Mouse (Mus musculus) hindbrain, embryonic 10.5 days (tissue): ENCODE data around the gene Negr1. TPM values are rescaled to one million over a fixed set of nuclear protein-coding genes. Genes with fewer than 3 reads are reported as not detected.
"Not testable (repeated sequence)": the region's sequence is repeated elsewhere in the genome, so short reads cannot be mapped to it uniquely, and the experiment has no call there.

Source experiments
- DNase-seq: peaks from one replicate; pipeline ENCODE4 v3.0.0-alpha.2; 2017; ENCODE audit warnings: low spot score
- H3K27ac ChIP-seq: fragments of 300-500 bp; sonication (generic); 2 replicates; pipeline ENCODE4 v1.5.1; 2016; ENCODE audit warnings: mild to moderate bottlenecking, moderate library complexity
- H3K27me3 ChIP-seq: fragments of 300-500 bp; sonication (generic); 2 replicates; pipeline ENCODE4 v1.6.1; 2016; ENCODE audit warnings: mild to moderate bottlenecking; ENCODE audit not compliant: poor library complexity, insufficient read depth, severe bottlenecking
- H3K36me3 ChIP-seq: fragments of 300-500 bp; sonication (generic); 2 replicates; pipeline ENCODE4 v1.6.1; 2016; ENCODE audit warnings: mild to moderate bottlenecking, moderate library complexity
- H3K4me1 ChIP-seq: fragments of 300-500 bp; sonication (generic); replicated peaks from 2 replicates; pipeline ENCODE4 v1.6.1; 2016; ENCODE audit warnings: mild to moderate bottlenecking
- H3K4me3 ChIP-seq: fragments of 300-500 bp; sonication (generic); 2 replicates; pipeline ENCODE4 v1.5.1; 2016; ENCODE audit warnings: mild to moderate bottlenecking, moderate library complexity
- H3K9me3 ChIP-seq: fragments of 300-500 bp; sonication (generic); 2 replicates; pipeline ENCODE4 v1.6.1; 2016; ENCODE audit warnings: mild to moderate bottlenecking, moderate library complexity
- WGBS: fragments of 180-500 bp; shearing (Covaris S2); methylation state at CpG from one replicate; pipeline ENCODE4 v1.1.7; 2016; 5-methylcytosine and 5-hydroxymethylcytosine counted together
- polyA plus RNA-seq: library from polyadenylated mRNA; unstranded; fragments of >200 nt; fragmentation: Nextera tagmentation; extraction: Ambion mirVana; gene quantifications from 2 replicates; pipeline ENCODE4 v1.2.1, GENCODE M21; 2016

Negr1 gene
- polyA plus RNA-seq, 1 experiment from 2014 or later: 4.7 TPM

DNA sequence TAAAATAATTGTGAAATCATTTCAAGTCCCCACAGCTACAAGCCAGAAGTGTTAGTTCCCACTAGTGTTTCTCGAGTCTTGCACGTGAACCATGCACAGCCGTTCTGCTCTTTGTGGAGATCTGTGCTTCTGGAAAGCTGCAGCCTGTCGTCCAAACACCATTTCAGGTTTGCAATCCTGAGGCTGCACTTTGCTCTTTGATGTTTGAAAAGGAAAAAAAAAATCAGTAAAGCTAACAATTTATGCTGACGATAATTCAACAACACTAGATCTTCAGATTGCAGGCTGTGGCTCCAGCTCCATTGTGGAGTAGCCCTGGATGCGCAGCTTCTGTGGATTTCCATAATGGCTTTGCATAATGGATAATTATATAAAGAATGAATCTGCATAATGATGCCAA, 463.0 kb downstream of the Negr1 start:
- no peak for DNase-seq
- no peaks in the 10 kb centered on the region for H3K27me3 ChIP-seq
- H3K9me3 ChIP-seq: no peaks in the 10 kb centered on the region
- WGBS: 87% methylated on average over 6 of the region's 6 CpGs
- no peak overlapping the region for H3K4me3 ChIP-seq
- H3K4me1 ChIP-seq: no peaks in the 10 kb centered on the region
- no peaks in the 10 kb centered on the region for H3K36me3 ChIP-seq
- no peak overlapping the region for H3K27ac ChIP-seq

- no peak overlapping the region for H3K4me3 ChIP-seq
- no peaks in the 10 kb centered on the region for H3K9me3 ChIP-seq
- 59% methylated on average over 4 of the region's 4 CpGs for WGBS
- no peak for DNase-seq
- no peaks in the 10 kb centered on the region for H3K36me3 ChIP-seq
- H3K27me3 ChIP-seq: no peaks in the 10 kb centered on the region
- H3K27ac ChIP-seq: no peak overlapping the region
- H3K4me1 ChIP-seq: 0 out of 2 replicates have a peak, but pooled peaks cover 3% of the 10 kb centered on the region
Measured at GRCm38 (mm10) chr3:157031513-157032142, 470.0 kb downstream of the Negr1 start.

GRCm38 (mm10) chr3:157036016-157036415, 474.4 kb downstream of the Negr1 start:
- 81% methylated on average over 6 of the region's 6 CpGs for WGBS
- no peak overlapping the region for H3K27ac ChIP-seq
- H3K36me3 ChIP-seq: no peaks in the 10 kb centered on the region

GRCm38 (mm10) chr3:157036568-157036967, 475.0 kb downstream of the Negr1 start:
- Histone ChIP-seq H3K27ac (no peak overlapping the region), H3K4me1 (0 out of 2 replicates have a peak, but pooled peaks cover 1% of the 10 kb centered on the region), H3K36me3 (no peaks in the 10 kb centered on the region), H3K4me3 (no peak overlapping the region), H3K9me3 (no peaks in the 10 kb centered on the region), H3K27me3 (no peaks in the 10 kb centered on the region)
- DNase-seq: no peak
- 77% methylated on average over 1 of the region's 1 CpGs for WGBS

More at GRCm38 (mm10) chr3:157036016-157036415, 474.4 kb downstream of the Negr1 start:
- no peaks in the 10 kb centered on the region for H3K9me3 ChIP-seq
- H3K4me3 ChIP-seq: no peak overlapping the region
- 0 out of 2 replicates have a peak, but pooled peaks cover 3% of the 10 kb centered on the region for H3K4me1 ChIP-seq
- DNase-seq: no peak
- no peaks in the 10 kb centered on the region for H3K27me3 ChIP-seq

GRCm38 (mm10) chr3:157040619-157041018, 479.0 kb downstream of the Negr1 start:
- Histone ChIP-seq H3K4me3 (no peak overlapping the region), H3K27me3 (no peaks in the 10 kb centered on the region), H3K36me3 (no peaks in the 10 kb centered on the region), H3K4me1 (no peaks in the 10 kb centered on the region), H3K9me3 (no peaks in the 10 kb centered on the region), H3K27ac (no peak overlapping the region)
- DNase-seq: no peak
- 72% methylated on average over 5 of the region's 5 CpGs for WGBS

GRCm38 (mm10) chr3:157044565-157044964, 483.0 kb downstream of the Negr1 start:
- Histone ChIP-seq H3K36me3 (no peaks in the 10 kb centered on the region), H3K27ac (no peak overlapping the region), H3K4me3 (no peak overlapping the region), H3K27me3 (no peaks in the 10 kb centered on the region), H3K9me3 (no peaks in the 10 kb centered on the region), H3K4me1 (no peaks in the 10 kb centered on the region)
- WGBS: 87% methylated on average over 2 of the region's 2 CpGs
- DNase-seq: no peak

DNA sequence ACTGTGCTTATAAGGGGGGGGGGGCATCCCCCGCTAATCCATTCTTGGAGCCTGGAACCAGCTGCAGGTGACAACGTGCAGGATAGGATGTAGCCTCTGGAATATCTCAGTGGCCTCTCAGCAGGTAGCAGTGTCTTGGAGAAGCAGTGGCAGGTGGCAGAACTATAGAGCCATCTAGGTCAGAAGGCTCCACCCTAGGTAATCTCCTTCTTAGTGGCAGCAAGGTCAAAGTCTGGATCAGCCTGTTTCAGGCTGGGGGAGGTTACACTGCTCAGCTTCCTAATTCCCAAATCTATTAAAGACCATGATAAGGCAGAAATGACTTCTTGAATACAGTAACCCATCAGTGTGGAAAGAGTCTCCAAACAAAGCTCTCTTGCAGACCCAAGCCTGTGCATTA, 502.8 kb downstream of the Negr1 start:
- not testable (repeated sequence) for H3K27ac ChIP-seq, DNase-seq, H3K4me3 ChIP-seq, H3K27me3 ChIP-seq, H3K36me3 ChIP-seq, H3K4me1 ChIP-seq, H3K9me3 ChIP-seq
- WGBS: 78% methylated on average over 2 of the region's 2 CpGs

DNA sequence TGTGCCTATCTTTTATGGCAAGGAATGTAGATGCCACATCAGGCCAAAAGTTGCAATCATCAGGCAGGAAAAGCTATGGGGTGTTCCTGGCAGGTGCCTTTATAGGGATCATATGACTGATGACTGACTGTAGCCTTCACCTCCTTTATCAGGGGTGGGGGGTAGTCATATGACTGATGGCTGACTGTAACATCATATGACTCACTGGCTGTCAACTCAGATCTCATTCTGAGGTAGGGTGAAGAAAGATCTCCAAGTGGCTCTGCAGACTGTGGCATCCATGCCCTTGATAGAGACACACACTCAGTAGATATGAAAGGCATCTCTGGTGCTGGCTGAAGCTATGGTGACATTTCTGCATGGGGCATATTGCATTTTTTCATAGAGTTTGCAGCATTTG, 504.7 kb downstream of the Negr1 start:
- Histone ChIP-seq H3K9me3 (no peaks in the 10 kb centered on the region), H3K27me3 (no peaks in the 10 kb centered on the region), H3K4me3 (no peak overlapping the region), H3K4me1 (no peaks in the 10 kb centered on the region), H3K27ac (no peak overlapping the region), H3K36me3 (no peaks in the 10 kb centered on the region)
- DNase-seq: no peak

DNA sequence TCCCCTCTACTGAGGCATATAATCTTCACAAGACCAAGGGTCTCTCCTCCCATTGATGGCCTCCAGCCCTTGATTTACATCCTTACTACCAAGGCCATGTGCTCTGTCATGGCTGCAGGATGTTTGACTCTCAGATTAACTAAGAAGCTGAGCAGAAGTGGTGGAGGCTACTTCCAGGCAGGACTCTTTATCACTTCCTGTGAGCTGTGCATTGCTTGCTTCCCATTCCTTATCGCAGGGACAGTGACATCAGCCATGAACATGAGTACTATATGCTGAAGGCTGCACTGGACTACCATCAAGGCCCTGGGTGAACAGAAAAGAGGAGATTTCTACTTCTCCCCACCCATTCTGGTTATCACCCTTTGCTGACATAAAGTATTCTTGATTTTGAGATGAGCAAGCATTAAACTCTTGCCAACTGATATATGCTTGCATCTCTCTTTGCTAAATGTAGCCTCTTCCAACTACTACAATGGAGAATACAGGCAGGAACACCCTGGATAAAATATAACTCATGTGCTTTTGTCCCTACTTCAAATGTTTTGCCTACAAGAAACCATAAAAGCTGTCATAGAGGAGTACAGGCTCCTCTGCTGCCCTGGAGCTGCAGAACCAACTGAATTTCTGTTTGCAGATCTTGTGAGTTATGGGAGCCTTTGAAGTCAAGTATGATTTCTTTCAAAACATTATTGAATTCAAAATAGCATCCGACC, 517.8 kb downstream of the Negr1 start:
- H3K27me3 ChIP-seq: no peaks in the 10 kb centered on the region
- H3K4me1 ChIP-seq: no peaks in the 10 kb centered on the region; the same call in 1 of the 2 replicates
- no peaks in the 10 kb centered on the region for H3K9me3 ChIP-seq
- DNase-seq: no peak
- H3K4me3 ChIP-seq: no peak overlapping the region
- H3K27ac ChIP-seq: no peak overlapping the region
- WGBS: 87% methylated on average over 2 of the region's 2 CpGs
- H3K36me3 ChIP-seq: no peaks in the 10 kb centered on the region

- Histone ChIP-seq H3K36me3 (no peaks in the 10 kb centered on the region), H3K27ac (no peak overlapping the region), H3K9me3 (no peaks in the 10 kb centered on the region), H3K27me3 (no peaks in the 10 kb centered on the region), H3K4me1 (no peaks in the 10 kb centered on the region; the same call in 1 of the 2 replicates), H3K4me3 (no peak overlapping the region)
- DNase-seq: no peak
- 70% methylated on average over 1 of the region's 1 CpGs for WGBS
Measured at GRCm38 (mm10) chr3:157079966-157080306, 518.3 kb downstream of the Negr1 start.

- Histone ChIP-seq H3K27me3 (no peaks in the 10 kb centered on the region), H3K4me1 (no peaks in the 10 kb centered on the region; the same call in 1 of the 2 replicates), H3K4me3 (no peak overlapping the region), H3K27ac (no peak overlapping the region), H3K9me3 (no peaks in the 10 kb centered on the region), H3K36me3 (no peaks in the 10 kb centered on the region)
- 95% methylated on average over 1 of the region's 1 CpGs for WGBS
- no peak for DNase-seq
Measured at GRCm38 (mm10) chr3:157080585-157080984, 519.0 kb downstream of the Negr1 start.

GRCm38 (mm10) chr3:157082808-157083784, 521.5 kb downstream of the Negr1 start:
- no peaks in the 10 kb centered on the region for H3K27me3 ChIP-seq
- no peak overlapping the region for H3K27ac ChIP-seq
- H3K9me3 ChIP-seq: no peaks in the 10 kb centered on the region
- no peaks in the 10 kb centered on the region for H3K36me3 ChIP-seq
- 78% methylated on average over 8 of the region's 8 CpGs for WGBS
- DNase-seq: no peak
- no peaks in the 10 kb centered on the region for H3K4me1 ChIP-seq
- H3K4me3 ChIP-seq: no peak overlapping the region

DNA sequence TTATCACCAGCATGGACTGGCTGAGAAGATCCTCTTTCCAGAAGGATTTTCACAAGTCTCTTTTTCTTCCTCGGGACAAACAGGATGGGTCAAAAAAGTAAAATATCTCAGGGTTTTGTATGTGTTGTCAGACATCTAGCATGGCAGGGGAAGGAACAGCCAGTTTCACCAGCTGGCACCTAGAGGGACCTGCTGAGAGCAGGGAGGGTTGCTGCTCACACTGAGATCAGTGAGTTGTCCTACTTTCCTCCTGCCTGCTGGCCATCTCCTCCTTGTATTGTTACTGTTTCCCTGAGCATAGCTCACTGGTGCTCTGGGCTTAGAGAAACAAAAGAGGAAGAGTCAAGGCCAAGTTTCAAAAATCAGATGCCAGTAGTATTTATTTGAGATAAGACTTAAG, 523.6 kb downstream of the Negr1 start:
- Histone ChIP-seq H3K4me1 (no peaks in the 10 kb centered on the region), H3K36me3 (no peaks in the 10 kb centered on the region), H3K4me3 (no peak overlapping the region), H3K9me3 (no peaks in the 10 kb centered on the region), H3K27me3 (no peaks in the 10 kb centered on the region), H3K27ac (no peak overlapping the region)
- no peak for DNase-seq
- 79% methylated on average over 1 of the region's 1 CpGs for WGBS
